ENCODE assay signal across 22 mouse cellular contexts in genomic region chr12:76898141-76898540, GRCm38 (mm10).
DNase-seq lines count a peak whose midpoint lies in the region; ATAC-seq and TF ChIP-seq lines count a peak whose summit lies in the region.
"Had no signal": no experiment of that assay in that cellular context is flagged by ENCODE, and none has a peak within 500 bp of the region (broad histone marks: within the 10 kb centered on the region; RNA-seq: fewer than 3 reads in every experiment).

No protein-coding gene starts in this region.

- H3K4me3 ChIP-seq in cerebellum, adult 2 months (replicated peaks; ENCODE audit: insufficient read depth, low read depth, low read length) = no peak overlapping the region
- no peak overlapping the region for H3K4me3 ChIP-seq in midbrain, embryonic 11.5 days (ENCODE audit: low read depth, low read length)
- no peak overlapping the region for H3K4me3 ChIP-seq in midbrain, embryonic 16.5 days (ENCODE audit: low read depth, low read length)
- H3K4me3 ChIP-seq in kidney, embryonic 15.5 days (replicated peaks) = no peak overlapping the region
- H3K4me3 ChIP-seq: forebrain, embryonic 10.5 days; forebrain, embryonic 13.5 days; heart, embryonic 13.5 days had no signal

- no peak overlapping the region for H3K4me2 ChIP-seq in midbrain, embryonic 11.5 days
- no peak overlapping the region for H3K4me2 ChIP-seq in midbrain, embryonic 16.5 days (ENCODE audit: low read length)
- no peak overlapping the region for H3K4me2 ChIP-seq in kidney, embryonic 15.5 days
- H3K4me2 ChIP-seq: forebrain, embryonic 13.5 days; heart, embryonic 13.5 days; hindbrain, embryonic 14.5 days had no signal

- TF ChIP-seq POLR2A in cerebellum, adult 2 months (IDR thresholded peaks at IDR 0.05; ENCODE audit: borderline replicate concordance, insufficient read depth, low read length) = no peak

- TF ChIP-seq CTCF in cerebellum, adult 2 months (IDR thresholded peaks at IDR 0.05; ENCODE audit: borderline replicate concordance, insufficient read depth, low read depth, low read length) = no peak

- DNase-seq in cerebellum, adult 2 months = peak in 1 of 2 experiments; percentile 70
- DNase-seq in cerebellum, adult 11 months = no peak
- peak; percentile 47 for DNase-seq in midbrain, embryonic 11.5 days (ENCODE audit: low spot score, missing footprints)
- peak; percentile 42 to 57 for DNase-seq in cerebellum, postnatal 10 days
- DNase-seq: adrenal gland, adult 2 months; adrenal gland, postnatal 14 days; gastrocnemius, postnatal 25 days; heart, adult 18-20 months; heart, postnatal 14 days; heart, postnatal 4 days; kidney, adult 18-20 months had no signal

- H3K9ac ChIP-seq in midbrain, embryonic 11.5 days (ENCODE audit: low read length) = no peak overlapping the region
- H3K9ac ChIP-seq in midbrain, embryonic 16.5 days (ENCODE audit: low read depth, low read length) = no peak overlapping the region
- no peak overlapping the region for H3K9ac ChIP-seq in kidney, embryonic 15.5 days
- H3K9ac ChIP-seq: forebrain, embryonic 13.5 days; heart, embryonic 13.5 days; hindbrain, embryonic 14.5 days had no signal

- H3K27me3 ChIP-seq in cerebellum, adult 2 months (ENCODE audit: control insufficient read depth, insufficient read depth, low read length) = no peaks in the 10 kb centered on the region
- H3K27me3 ChIP-seq in midbrain, embryonic 11.5 days (ENCODE audit: control insufficient read depth, insufficient read depth, low read length) = no peaks in the 10 kb centered on the region
- no peaks in the 10 kb centered on the region for H3K27me3 ChIP-seq in midbrain, embryonic 16.5 days (ENCODE audit: control insufficient read depth, insufficient read depth, low read depth, low read length)
- no peaks in the 10 kb centered on the region for H3K27me3 ChIP-seq in kidney, embryonic 15.5 days
- H3K27me3 ChIP-seq: forebrain, embryonic 13.5 days; heart, embryonic 13.5 days had no signal

- H3K4me1 ChIP-seq in cerebellum, adult 2 months (ENCODE audit: control insufficient read depth, insufficient read depth, low read length) = peaks cover 30% of the 10 kb centered on the region; the same call in 1 of the 2 replicates
- no peaks in the 10 kb centered on the region for H3K4me1 ChIP-seq in midbrain, embryonic 11.5 days (ENCODE audit: control insufficient read depth, insufficient read depth, low read length)
- peaks cover 9% of the 10 kb centered on the region for H3K4me1 ChIP-seq in midbrain, embryonic 16.5 days (ENCODE audit: control insufficient read depth, insufficient read depth, low read length)
- H3K4me1 ChIP-seq in kidney, embryonic 15.5 days = 0 out of 2 replicates have a peak, but pooled peaks cover 4% of the 10 kb centered on the region

- H3K27ac ChIP-seq in cerebellum, adult 2 months (ENCODE audit: insufficient read depth, low read length) = peak overlapping the region; percentile 76
- H3K27ac ChIP-seq in midbrain, embryonic 11.5 days (ENCODE audit: low read depth, low read length) = no peak overlapping the region
- H3K27ac ChIP-seq in midbrain, embryonic 16.5 days (ENCODE audit: low read length) = no peak overlapping the region
- H3K27ac ChIP-seq in kidney, embryonic 15.5 days = no peak overlapping the region
- H3K27ac ChIP-seq: forebrain, embryonic 10.5 days; forebrain, embryonic 13.5 days; heart, embryonic 13.5 days; hindbrain, embryonic 14.5 days; hindbrain, postnatal 0 days had no signal

- ATAC-seq in midbrain, embryonic 11.5 days (ENCODE audit: low FRiP score) = no peak
- ATAC-seq in midbrain, embryonic 16.5 days = no peak
- ATAC-seq in kidney, embryonic 15.5 days (replicated peaks; ENCODE audit: low FRiP score) = no peak
- ATAC-seq: CD4-positive, CD25-positive, alpha-beta regulatory T cell, adult 4 months; forebrain, embryonic 13.5 days; forebrain, embryonic 16.5 days; hindbrain, postnatal 0 days; inflammation-experienced regulatory T-cells, adult 6 months; intestine, embryonic 16.5 days had no signal

- no peaks in the 10 kb centered on the region for H3K9me3 ChIP-seq in midbrain, embryonic 11.5 days (ENCODE audit: control insufficient read depth, low read length)
- H3K9me3 ChIP-seq in midbrain, embryonic 16.5 days (replicated peaks; ENCODE audit: control insufficient read depth, low read length, poor library complexity, severe bottlenecking) = no peaks in the 10 kb centered on the region
- H3K9me3 ChIP-seq in kidney, embryonic 15.5 days (replicated peaks) = no peaks in the 10 kb centered on the region
- H3K9me3 ChIP-seq: forebrain, embryonic 10.5 days; forebrain, embryonic 13.5 days; heart, embryonic 13.5 days had no signal

- peaks cover 2% of the 10 kb centered on the region; the same call in 1 of the 2 replicates for H3K36me3 ChIP-seq in midbrain, embryonic 11.5 days (ENCODE audit: control insufficient read depth, insufficient read depth, low read length)
- peaks cover 4% of the 10 kb centered on the region for H3K36me3 ChIP-seq in midbrain, embryonic 16.5 days (ENCODE audit: control insufficient read depth, insufficient read depth, low read length)
- H3K36me3 ChIP-seq in kidney, embryonic 15.5 days = peaks cover 37% of the 10 kb centered on the region
